Mouse (Mus musculus) embryonic facial prominence, embryonic 14.5 days (tissue): ENCODE measurements at regions not wholly inside any gene's neighbourhood (a gene's known extent, or its start where the extent isn't known, plus 50 kb on each side); places are given as distances from the start of the nearest gene placed in this dataset.

ENCODE experiments used
- ATAC-seq: fragments of 200-750 bp; cut with Nextera tagmentation; 2 replicates; pipeline ENCODE4 v1.8.0; 2017; ENCODE audit warnings: low read depth, moderate number of reproducible peaks, moderate TSS enrichment
- DNase-seq: peaks from one replicate; pipeline ENCODE4 v3.0.0-alpha.2; 2015; ENCODE audit warnings: low spot score
- H3K27ac ChIP-seq: fragments of 300-500 bp; sonication (generic); replicated peaks from 2 replicates; pipeline ENCODE4 v1.5.1; 2014; ENCODE audit warnings: low read depth, mild to moderate bottlenecking, low read length, moderate library complexity
- H3K27me3 ChIP-seq: fragments of 300-500 bp; sonication (generic); replicated peaks from 2 replicates; pipeline ENCODE4 v1.6.1; 2014; ENCODE audit warnings: low read length; ENCODE audit not compliant: control insufficient read depth, insufficient read depth
- H3K36me3 ChIP-seq: fragments of 300-500 bp; sonication (generic); 2 replicates; pipeline ENCODE4 v1.6.1; 2014; ENCODE audit warnings: low read length, mixed read lengths; ENCODE audit not compliant: control insufficient read depth, insufficient read depth
- H3K4me1 ChIP-seq: fragments of 300-500 bp; sonication (generic); 2 replicates; pipeline ENCODE4 v1.6.1; 2014; ENCODE audit warnings: antibody characterized with exemption, low read length; ENCODE audit not compliant: control insufficient read depth, insufficient read depth
- H3K4me2 ChIP-seq: fragments of 300-500 bp; sonication (generic); 2 replicates; pipeline ENCODE4 v1.6.1; 2014; ENCODE audit warnings: low read depth, mild to moderate bottlenecking, low read length, moderate library complexity, mixed read lengths
- H3K4me3 ChIP-seq: fragments of 300-500 bp; sonication (generic); 2 replicates; pipeline ENCODE4 v1.5.1; 2014; ENCODE audit warnings: low read depth, mild to moderate bottlenecking, low read length
- H3K9ac ChIP-seq: fragments of 300-500 bp; sonication (generic); 2 replicates; pipeline ENCODE4 v1.6.1; 2014; ENCODE audit warnings: low read depth, mild to moderate bottlenecking, low read length, moderate library complexity, mixed read lengths
- H3K9me3 ChIP-seq: fragments of 300-500 bp; sonication (generic); 2 replicates; pipeline ENCODE4 v1.6.1; 2016; ENCODE audit warnings: low read length; ENCODE audit not compliant: control insufficient read depth
- WGBS: fragments of 180-500 bp; shearing (Covaris S2); extraction: QIAGEN DNeasy Blood & Tissue Kit; methylation state at CpG from one replicate; pipeline ENCODE4 v1.1.7; 2014; 5-methylcytosine and 5-hydroxymethylcytosine counted together

- H3K9me3 ChIP-seq, result no peaks in the 10 kb centered on the region
- H3K4me3 ChIP-seq, result no peak overlapping the region
- ATAC-seq (no peak), DNase-seq (no peak)
- H3K36me3 ChIP-seq, result no peaks in the 10 kb centered on the region
- peaks cover 6% of the 10 kb centered on the region; the same call in 1 of the 2 replicates for H3K4me1 ChIP-seq
- H3K4me2 ChIP-seq, result no peak overlapping the region
- no peaks in the 10 kb centered on the region for H3K27me3 ChIP-seq
- H3K9ac ChIP-seq, result no peak overlapping the region
- H3K27ac ChIP-seq, result no peak overlapping the region
- 64% methylated on average over 3 of the region's 3 CpGs for WGBS
These were observed 205.0 kb downstream of the Gm5447 start for GRCm38 (mm10) chr13:31178964-31179363.

GRCm38 (mm10) chr13:31179407-31180001, 205.5 kb downstream of the Gm5447 start:
- peak; percentile 36 for DNase-seq
- Histone ChIP-seq H3K4me3 (no peak overlapping the region), H3K9me3 (no peaks in the 10 kb centered on the region), H3K4me2 (no peak overlapping the region), H3K27ac (no peak overlapping the region), H3K27me3 (no peaks in the 10 kb centered on the region), H3K36me3 (no peaks in the 10 kb centered on the region), H3K9ac (no peak overlapping the region), H3K4me1 (peaks cover 6% of the 10 kb centered on the region; the same call in 1 of the 2 replicates)
- ATAC-seq, result peak; percentile 37; the same call in 1 of the 2 replicates
- 24% methylated on average over 12 of the region's 12 CpGs for WGBS

- no peaks in the 10 kb centered on the region for H3K9me3 ChIP-seq
- H3K4me2 ChIP-seq, result no peak overlapping the region
- peaks cover 10% of the 10 kb centered on the region for H3K4me1 ChIP-seq
- no peak for DNase-seq
- H3K4me3 ChIP-seq, result no peak overlapping the region
- 76% methylated on average over 5 of the region's 5 CpGs for WGBS
- H3K9ac ChIP-seq, result no peak overlapping the region
- no peak for ATAC-seq
- no peaks in the 10 kb centered on the region for H3K36me3 ChIP-seq
- H3K27ac ChIP-seq, result no peak overlapping the region
- H3K27me3 ChIP-seq, result no peaks in the 10 kb centered on the region
These were observed 207.5 kb downstream of the Gm5447 start for GRCm38 (mm10) chr13:31181530-31181929.

- Histone ChIP-seq H3K36me3 (no peaks in the 10 kb centered on the region), H3K27me3 (no peaks in the 10 kb centered on the region), H3K4me1 (peaks cover 5% of the 10 kb centered on the region), H3K9me3 (no peaks in the 10 kb centered on the region), H3K27ac (no peak overlapping the region), H3K4me2 (no peak overlapping the region), H3K9ac (no peak overlapping the region), H3K4me3 (no peak overlapping the region)
- no peak for DNase-seq
- WGBS, result 73% methylated on average over 14 of the region's 14 CpGs
- ATAC-seq, result peak; percentile 33; the same call in 1 of the 2 replicates
These were observed 211.1 kb downstream of the Gm5447 start for GRCm38 (mm10) chr13:31184845-31185834.

GRCm38 (mm10) chr13:31186805-31187589, 213.0 kb downstream of the Gm5447 start:
- Histone ChIP-seq H3K9me3 (no peaks in the 10 kb centered on the region), H3K9ac (no peak overlapping the region), H3K36me3 (no peaks in the 10 kb centered on the region), H3K4me3 (no peak overlapping the region), H3K27ac (no peak overlapping the region), H3K27me3 (no peaks in the 10 kb centered on the region), H3K4me1 (peaks cover 5% of the 10 kb centered on the region), H3K4me2 (no peak overlapping the region)
- DNase-seq (no peak), ATAC-seq (no peak)
- WGBS, result 40% methylated on average over 5 of the region's 5 CpGs

GRCm38 (mm10) chr13:31189116-31189515, 215.1 kb downstream of the Gm5447 start:
- no peak overlapping the region for H3K4me3 ChIP-seq
- DNase-seq, result no peak
- WGBS, result 30% methylated on average over 1 of the region's 1 CpGs

GRCm38 (mm10) chr13:31190036-31190435, 216.0 kb downstream of the Gm5447 start:
- no peaks in the 10 kb centered on the region for H3K9me3 ChIP-seq
- peaks cover under 1% of the 10 kb centered on the region; the same call in 1 of the 2 replicates for H3K4me1 ChIP-seq
- H3K9ac ChIP-seq, result no peak overlapping the region
- H3K27ac ChIP-seq, result no peak overlapping the region
- 77% methylated on average over 4 of the region's 4 CpGs for WGBS
- no peaks in the 10 kb centered on the region for H3K36me3 ChIP-seq
- H3K4me3 ChIP-seq, result no peak overlapping the region
- no peak overlapping the region for H3K4me2 ChIP-seq
- ATAC-seq, result no peak
- H3K27me3 ChIP-seq, result no peaks in the 10 kb centered on the region
- no peak for DNase-seq

More at GRCm38 (mm10) chr13:31189116-31189515, 215.1 kb downstream of the Gm5447 start:
- no peak for ATAC-seq
- Histone ChIP-seq H3K9ac (no peak overlapping the region), H3K9me3 (no peaks in the 10 kb centered on the region), H3K36me3 (no peaks in the 10 kb centered on the region), H3K27me3 (no peaks in the 10 kb centered on the region), H3K4me1 (peaks cover 5% of the 10 kb centered on the region), H3K27ac (no peak overlapping the region), H3K4me2 (no peak overlapping the region)

GRCm38 (mm10) chr13:31191344-31192139, 217.5 kb downstream of the Gm5447 start:
- no peak overlapping the region for H3K27ac ChIP-seq
- no peak overlapping the region for H3K9ac ChIP-seq
- 75% methylated on average over 7 of the region's 7 CpGs for WGBS
- no peaks in the 10 kb centered on the region for H3K4me1 ChIP-seq
- DNase-seq (peak; percentile 19), ATAC-seq (no peak)
- H3K27me3 ChIP-seq, result no peaks in the 10 kb centered on the region
- H3K9me3 ChIP-seq, result no peaks in the 10 kb centered on the region
- H3K36me3 ChIP-seq, result no peaks in the 10 kb centered on the region
- no peak overlapping the region for H3K4me3 ChIP-seq
- no peak overlapping the region for H3K4me2 ChIP-seq
